Mouse (Mus musculus) CD4-positive, CD25-positive, alpha-beta regulatory T cell (primary cell): Measurements from ENCODE around the gene Parvb. TPM values are rescaled to one million over a fixed set of nuclear protein-coding genes. Genes with fewer than 3 reads are reported as not detected.

Experiments
- polyA plus RNA-seq: library from polyadenylated mRNA; unstranded; fragments of 100-300 nt; shearing (Covaris generic); gene quantifications from one replicate; pipeline ENCODE4 v1.2.1, GENCODE M21; 2017

Parvb gene
- 0.59 TPM for polyA plus RNA-seq

GRCm38 (mm10) chr15:84231721-84232561 lies at the start of gene Parvb:
Parvb (plus strand) TSS chr15:84232043.

GRCm38 (mm10) chr15:84192058-84192791 lies 39.6 kb upstream of the Parvb start, which contains the start of gene Samm50:
Samm50 (plus strand) TSS chr15:84192241.

GRCm38 (mm10) chr15:84323966-84324869 lies 92.4 kb downstream of the Parvb start, which contains the start of gene Parvg:
Parvg (plus strand) TSS chr15:84324026.

Other genes starting within 250 kb of the Parvb start
- not detected for gene Efcab6, start 166.7 kb upstream of the Parvb start, polyA plus RNA-seq
- 0.36 TPM for gene Sult4a1, start 126.3 kb upstream of the Parvb start, polyA plus RNA-seq
- not detected for gene Pnpla5, start 108.9 kb upstream of the Parvb start, polyA plus RNA-seq
- gene Pnpla3, start 64.2 kb upstream of the Parvb start, polyA plus RNA-seq, result 0.41 TPM
- gene Samm50, start 39.8 kb upstream of the Parvb start, polyA plus RNA-seq, result 119 TPM
- 126 TPM for gene Parvg, start 92.0 kb downstream of the Parvb start, polyA plus RNA-seq
- 0.12 TPM for gene Shisal1, start 215.1 kb downstream of the Parvb start, polyA plus RNA-seq